Mouse (Mus musculus) liver, embryonic 14.5 days (tissue): ENCODE results near the gene Gm36864.

Source experiments
- CTCF ChIP-seq: IDR thresholded peaks from 2 replicates; pipeline ENCODE4 v1.5.1; 2016; ENCODE audit warnings: antibody characterized with exemption, low read depth, control low read depth
- EP300 ChIP-seq: IDR thresholded peaks from 2 replicates; pipeline ENCODE4 v1.6.1; 2016; ENCODE audit warnings: antibody characterized with exemption, low read depth

DNA sequence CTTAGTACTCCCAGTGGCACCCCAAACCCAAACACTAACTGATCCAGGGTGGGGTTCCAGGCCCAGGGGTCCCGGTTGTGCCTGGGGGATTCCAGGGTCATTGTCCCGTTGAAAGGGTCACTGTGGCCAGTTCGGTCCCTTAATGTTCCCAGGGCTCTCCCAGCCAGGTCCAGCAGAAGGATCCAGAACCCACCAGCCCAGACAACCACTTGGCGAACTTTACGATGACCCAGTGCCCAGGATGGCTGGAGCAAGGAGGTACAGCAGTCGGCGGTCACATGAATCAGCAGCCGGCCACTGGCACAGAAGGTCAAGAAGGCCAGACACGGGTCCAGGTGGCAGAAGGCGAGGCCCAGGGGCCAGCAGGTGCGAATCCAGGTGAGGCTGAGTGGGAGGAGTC is 32.1 kb downstream of the Gm36864 start:
- no peak for TF ChIP-seq CTCF
- TF ChIP-seq EP300 = no peak
